Mouse (Mus musculus) hindbrain, embryonic 14.5 days (tissue): ENCODE measurements at regions not wholly inside any gene's neighbourhood (a gene's known extent, or its start where the extent isn't known, plus 50 kb on each side); places are given as distances from the start of the nearest gene placed in this dataset.

Experiments
- ATAC-seq: fragments of 200-750 bp; cut with Nextera tagmentation; 2 replicates; pipeline ENCODE4 v1.8.0; 2017; ENCODE audit warnings: moderate number of reproducible peaks, mild to moderate bottlenecking, moderate TSS enrichment, moderate library complexity; ENCODE audit not compliant: low FRiP score
- DNase-seq: peaks from one replicate; pipeline ENCODE4 v3.0.0-alpha.2; 2015; ENCODE audit warnings: low spot score
- H3K27ac ChIP-seq: fragments of 300-500 bp; sonication (generic); 2 replicates; pipeline ENCODE4 v1.5.1; 2014; ENCODE audit warnings: mild to moderate bottlenecking, moderate library complexity
- H3K27me3 ChIP-seq: fragments of 300-500 bp; sonication (generic); 2 replicates; pipeline ENCODE4 v1.6.1; 2014; ENCODE audit warnings: mild to moderate bottlenecking, low read length, mixed read lengths; ENCODE audit not compliant: control insufficient read depth, insufficient read depth
- H3K36me3 ChIP-seq: fragments of 300-500 bp; sonication (generic); replicated peaks from 2 replicates; pipeline ENCODE4 v1.6.1; 2014; ENCODE audit not compliant: control insufficient read depth, insufficient read depth
- H3K4me1 ChIP-seq: fragments of 300-500 bp; sonication (generic); replicated peaks from 2 replicates; pipeline ENCODE4 v1.6.1; 2014; ENCODE audit warnings: antibody characterized with exemption, low read length, mixed read lengths; ENCODE audit not compliant: control insufficient read depth, insufficient read depth
- H3K4me2 ChIP-seq: fragments of 300-500 bp; sonication (generic); replicated peaks from 2 replicates; pipeline ENCODE4 v1.6.1; 2014; ENCODE audit warnings: mild to moderate bottlenecking, moderate library complexity
- H3K4me3 ChIP-seq: fragments of 300-500 bp; sonication (generic); replicated peaks from 2 replicates; pipeline ENCODE4 v1.5.1; 2014; ENCODE audit warnings: mild to moderate bottlenecking, low read length
- H3K9ac ChIP-seq: fragments of 300-500 bp; sonication (generic); 2 replicates; pipeline ENCODE4 v1.6.1; 2014
- H3K9me3 ChIP-seq: fragments of 300-500 bp; sonication (generic); 2 replicates; pipeline ENCODE4 v1.6.1; 2016; ENCODE audit warnings: low read length; ENCODE audit not compliant: control insufficient read depth
- WGBS: fragments of 180-500 bp; shearing (Covaris S2); extraction: QIAGEN DNeasy Blood & Tissue Kit; methylation state at CpG from one replicate; pipeline ENCODE4 v1.1.7; 2014; 5-methylcytosine and 5-hydroxymethylcytosine counted together

GRCm38 (mm10) chr7:73184208-73185070, 190.9 kb upstream of the Rgma start:
- no peaks in the 10 kb centered on the region for H3K36me3 ChIP-seq
- no peak overlapping the region for H3K4me2 ChIP-seq
- peak; percentile 44 for ATAC-seq
- H3K27ac ChIP-seq: peak overlapping the region; percentile 64
- H3K4me3 ChIP-seq: no peak overlapping the region
- H3K27me3 ChIP-seq: no peaks in the 10 kb centered on the region
- 44% methylated on average over 14 of the region's 14 CpGs for WGBS
- H3K4me1 ChIP-seq: peaks cover 15% of the 10 kb centered on the region
- DNase-seq: no peak
- H3K9me3 ChIP-seq: no peaks in the 10 kb centered on the region
- H3K9ac ChIP-seq: no peak overlapping the region

GRCm38 (mm10) chr7:73185071-73185531, 190.2 kb upstream of the Rgma start:
- H3K4me2 ChIP-seq: no peak overlapping the region
- ATAC-seq (peak; percentile 91), DNase-seq (peak; percentile 73)
- peaks cover 15% of the 10 kb centered on the region for H3K4me1 ChIP-seq
- H3K27ac ChIP-seq: peak overlapping the region; percentile 64
- no peaks in the 10 kb centered on the region for H3K36me3 ChIP-seq
- no peak overlapping the region for H3K4me3 ChIP-seq
- no peak overlapping the region for H3K9ac ChIP-seq
- H3K27me3 ChIP-seq: no peaks in the 10 kb centered on the region
- WGBS: 15% methylated on average over 10 of the region's 10 CpGs
- no peaks in the 10 kb centered on the region for H3K9me3 ChIP-seq

- 57% methylated on average over 5 of the region's 5 CpGs for WGBS
Observed at GRCm38 (mm10) chr7:73185591-73185990, 189.7 kb upstream of the Rgma start.

GRCm38 (mm10) chr7:73186501-73186900, 188.8 kb upstream of the Rgma start:
- Histone ChIP-seq H3K4me1 (peaks cover 19% of the 10 kb centered on the region), H3K4me2 (peak overlapping the region; percentile 17; the same call in 1 of the 2 replicates), H3K27ac (peak overlapping the region; percentile 64), H3K27me3 (no peaks in the 10 kb centered on the region), H3K9ac (no peak overlapping the region), H3K4me3 (no peak overlapping the region), H3K36me3 (no peaks in the 10 kb centered on the region), H3K9me3 (no peaks in the 10 kb centered on the region)
- WGBS: 68% methylated on average over 3 of the region's 3 CpGs
- DNase-seq (no peak), ATAC-seq (no peak)

More at GRCm38 (mm10) chr7:73185591-73185990, 189.7 kb upstream of the Rgma start:
- no peak; the same call in 1 of the 2 replicates for ATAC-seq
- no peaks in the 10 kb centered on the region for H3K9me3 ChIP-seq
- H3K36me3 ChIP-seq: no peaks in the 10 kb centered on the region
- no peak overlapping the region for H3K9ac ChIP-seq
- H3K27ac ChIP-seq: peak overlapping the region; percentile 64
- DNase-seq: no peak
- no peaks in the 10 kb centered on the region for H3K27me3 ChIP-seq
- H3K4me1 ChIP-seq: peaks cover 15% of the 10 kb centered on the region
- H3K4me3 ChIP-seq: no peak overlapping the region
- H3K4me2 ChIP-seq: no peak overlapping the region

- H3K27ac ChIP-seq: peak overlapping the region; percentile 71
- H3K9ac ChIP-seq: peak overlapping the region; percentile 28; the same call in 1 of the 2 replicates
- peak; percentile 74; the same call in 1 of the 2 replicates for ATAC-seq
- no peaks in the 10 kb centered on the region; the same call in 1 of the 2 replicates for H3K9me3 ChIP-seq
- H3K4me3 ChIP-seq: no peak overlapping the region
- no peaks in the 10 kb centered on the region for H3K36me3 ChIP-seq
- H3K4me1 ChIP-seq: peaks cover 19% of the 10 kb centered on the region
- no peak overlapping the region for H3K4me2 ChIP-seq
- 20% methylated on average over 12 of the region's 12 CpGs for WGBS
- no peaks in the 10 kb centered on the region for H3K27me3 ChIP-seq
- DNase-seq: no peak
Observed at GRCm38 (mm10) chr7:73191388-73192278, 183.7 kb upstream of the Rgma start.

GRCm38 (mm10) chr7:73192839-73193238, 182.5 kb upstream of the Rgma start:
- no peaks in the 10 kb centered on the region for H3K27me3 ChIP-seq
- no peak for ATAC-seq
- WGBS: 49% methylated on average over 7 of the region's 7 CpGs
- peak overlapping the region; percentile 71; the same call in 1 of the 2 replicates for H3K27ac ChIP-seq
- no peak overlapping the region for H3K9ac ChIP-seq
- no peak overlapping the region for H3K4me3 ChIP-seq
- no peak for DNase-seq
- H3K9me3 ChIP-seq: no peaks in the 10 kb centered on the region; the same call in 1 of the 2 replicates
- H3K4me2 ChIP-seq: no peak overlapping the region
- H3K36me3 ChIP-seq: no peaks in the 10 kb centered on the region
- H3K4me1 ChIP-seq: peaks cover 19% of the 10 kb centered on the region

GRCm38 (mm10) chr7:73195306-73195705, 180.0 kb upstream of the Rgma start:
- H3K27ac ChIP-seq: no peak overlapping the region
- no peaks in the 10 kb centered on the region; the same call in 1 of the 2 replicates for H3K9me3 ChIP-seq
- ATAC-seq: no peak
- H3K9ac ChIP-seq: no peak overlapping the region
- H3K4me3 ChIP-seq: no peak overlapping the region
- peaks cover 19% of the 10 kb centered on the region for H3K4me1 ChIP-seq
- no peak for DNase-seq
- no peak overlapping the region for H3K4me2 ChIP-seq
- no peaks in the 10 kb centered on the region for H3K27me3 ChIP-seq
- H3K36me3 ChIP-seq: no peaks in the 10 kb centered on the region
- WGBS: 59% methylated on average over 4 of the region's 4 CpGs

GRCm38 (mm10) chr7:73196851-73197531, 178.3 kb upstream of the Rgma start:
- WGBS: 30% methylated on average over 12 of the region's 12 CpGs
- peak overlapping the region; percentile 75 for H3K27ac ChIP-seq
- peak; percentile 91 for ATAC-seq
- H3K4me2 ChIP-seq: no peak overlapping the region
- peaks cover 10% of the 10 kb centered on the region for H3K4me1 ChIP-seq
- H3K27me3 ChIP-seq: no peaks in the 10 kb centered on the region
- DNase-seq: peak; percentile 51
- H3K9ac ChIP-seq: no peak overlapping the region
- no peak overlapping the region for H3K4me3 ChIP-seq
- no peaks in the 10 kb centered on the region; the same call in 1 of the 2 replicates for H3K9me3 ChIP-seq
- no peaks in the 10 kb centered on the region for H3K36me3 ChIP-seq
